Mouse (Mus musculus) intestine, postnatal 0 days (tissue): Measurements from ENCODE around the gene Stk32c. TPM values are rescaled to one million over a fixed set of nuclear protein-coding genes. Genes with fewer than 3 reads are reported as not detected.
A peak's percentile ranks its signal among the peaks of the same experiment; 100 is the strongest.

ENCODE experiments used
- ATAC-seq: fragments of 200-750 bp; cut with Nextera tagmentation; 2 replicates; pipeline ENCODE4 v1.8.0; 2017; ENCODE audit warnings: mild to moderate bottlenecking, moderate TSS enrichment, moderate library complexity
- H3K27ac ChIP-seq: fragments of 300-500 bp; sonication (generic); 2 replicates; pipeline ENCODE4 v1.5.1; 2014; ENCODE audit warnings: mild to moderate bottlenecking, low read depth, low read length, moderate library complexity
- H3K27me3 ChIP-seq: fragments of 300-500 bp; sonication (generic); replicated peaks from 2 replicates; pipeline ENCODE4 v1.6.1; 2014; ENCODE audit warnings: low read length, mixed read lengths; ENCODE audit not compliant: control insufficient read depth, insufficient read depth
- H3K36me3 ChIP-seq: fragments of 300-500 bp; sonication (generic); 2 replicates; pipeline ENCODE4 v1.6.1; 2014; ENCODE audit warnings: mild to moderate bottlenecking, moderate library complexity; ENCODE audit not compliant: control insufficient read depth, insufficient read depth
- H3K4me1 ChIP-seq: fragments of 300-500 bp; sonication (generic); replicated peaks from 2 replicates; pipeline ENCODE4 v1.6.1; 2014; ENCODE audit warnings: antibody characterized with exemption, low read length, mixed read lengths; ENCODE audit not compliant: control insufficient read depth, insufficient read depth
- H3K4me2 ChIP-seq: fragments of 300-500 bp; sonication (generic); replicated peaks from 2 replicates; pipeline ENCODE4 v1.6.1; 2014; ENCODE audit warnings: low read depth, mild to moderate bottlenecking, moderate library complexity
- H3K4me3 ChIP-seq: fragments of 300-500 bp; sonication (generic); 2 replicates; pipeline ENCODE4 v1.5.1; 2014; ENCODE audit warnings: low read depth, low read length
- H3K9ac ChIP-seq: fragments of 300-500 bp; sonication (generic); 2 replicates; pipeline ENCODE4 v1.6.1; 2014; ENCODE audit warnings: mild to moderate bottlenecking, low read depth, low read length
- H3K9me3 ChIP-seq: fragments of 300-500 bp; sonication (generic); 2 replicates; pipeline ENCODE4 v1.6.1; 2016; ENCODE audit warnings: mixed run types; ENCODE audit not compliant: control insufficient read depth
- CTCF ChIP-seq: sonication (generic); IDR thresholded peaks from 2 replicates; pipeline ENCODE4 v1.5.1; 2016; ENCODE audit warnings: low read depth, mild to moderate bottlenecking, control low read depth, antibody characterized with exemption, moderate library complexity
- WGBS: fragments of 180-500 bp; shearing (Covaris S2); extraction: QIAGEN DNeasy Blood & Tissue Kit; methylation state at CpG from one replicate; pipeline ENCODE4 v1.1.7; 2014; 5-methylcytosine and 5-hydroxymethylcytosine counted together
- polyA plus RNA-seq: library from polyadenylated mRNA; unstranded; fragments of >200 nt; fragmentation: Nextera tagmentation; extraction: Ambion mirVana; gene quantifications from 2 replicates; pipeline ENCODE4 v1.2.1, GENCODE M21; 2015

Stk32c gene
- polyA plus RNA-seq, 1 experiment from 2014 or later: 0.07 TPM

- Histone ChIP-seq H3K36me3 (peaks cover 24% of the 10 kb centered on the region), H3K9me3 (no peaks in the 10 kb centered on the region), H3K27me3 (no peaks in the 10 kb centered on the region), H3K4me3 (no peak overlapping the region), H3K9ac (no peak overlapping the region), H3K4me2 (peak overlapping the region; percentile 39), H3K4me1 (peaks cover 42% of the 10 kb centered on the region), H3K27ac (peak overlapping the region; percentile 88)
- WGBS: 9% methylated on average over 5 of the region's 5 CpGs
- TF ChIP-seq CTCF: no peak
- ATAC-seq: peak; percentile 37
Measured at GRCm38 (mm10) chr7:139251881-139252301, 38.8 kb upstream of the Stk32c start.

- no peak for TF ChIP-seq CTCF
- 19% methylated on average over 6 of the region's 7 CpGs for WGBS
- H3K9me3 ChIP-seq: no peaks in the 10 kb centered on the region
- H3K9ac ChIP-seq: peak overlapping the region; percentile 19
- no peak for ATAC-seq
- H3K27ac ChIP-seq: peak overlapping the region; percentile 88
- H3K27me3 ChIP-seq: no peaks in the 10 kb centered on the region
- peak overlapping the region; percentile 77 for H3K4me2 ChIP-seq
- H3K4me3 ChIP-seq: peak overlapping the region; percentile 83
- H3K4me1 ChIP-seq: peaks cover 48% of the 10 kb centered on the region
- H3K36me3 ChIP-seq: peaks cover 1% of the 10 kb centered on the region; the same call in 1 of the 2 replicates
Measured at GRCm38 (mm10) chr7:139249406-139250210, 36.5 kb upstream of the Stk32c start.

- 0 out of 2 replicates have a peak, but pooled peaks have one; percentile 5 for ATAC-seq
- 1% methylated on average over 45 of the region's 45 CpGs for WGBS
- H3K9me3 ChIP-seq: no peaks in the 10 kb centered on the region
- no peaks in the 10 kb centered on the region for H3K27me3 ChIP-seq
- H3K27ac ChIP-seq: peak overlapping the region; percentile 88
- H3K4me3 ChIP-seq: peak overlapping the region; percentile 83
- H3K4me1 ChIP-seq: peaks cover 48% of the 10 kb centered on the region
- H3K4me2 ChIP-seq: peak overlapping the region; percentile 77
- no peaks in the 10 kb centered on the region for H3K36me3 ChIP-seq
- TF ChIP-seq CTCF: no peak
- H3K9ac ChIP-seq: peak overlapping the region; percentile 89
Measured at GRCm38 (mm10) chr7:139248615-139249405, 35.7 kb upstream of the Stk32c start.

- no peaks in the 10 kb centered on the region for H3K36me3 ChIP-seq
- H3K4me1 ChIP-seq: peaks cover 41% of the 10 kb centered on the region
- TF ChIP-seq CTCF: peak; percentile 15; the same call in 1 of the 2 replicates
- H3K4me2 ChIP-seq: peak within 1 kb of the TSS; percentile 77
- peak within 1 kb of the TSS; percentile 88 for H3K27ac ChIP-seq
- no peaks in the 10 kb centered on the region for H3K9me3 ChIP-seq
- WGBS: under 1% methylated on average over 57 of the region's 72 CpGs
- H3K27me3 ChIP-seq: no peaks in the 10 kb centered on the region
- peak; percentile 78 for ATAC-seq
- peak within 1 kb of the TSS; percentile 83 for H3K4me3 ChIP-seq
- peak within 1 kb of the TSS; percentile 89 for H3K9ac ChIP-seq
Measured at GRCm38 (mm10) chr7:139247881-139248614, 34.9 kb upstream of the Stk32c start, which contains the start of gene Pwwp2b. Gene Pwwp2b (plus strand): TSS chr7:139248482.

- ATAC-seq: peak; percentile 54
- H3K4me1 ChIP-seq: peaks cover 35% of the 10 kb centered on the region
- H3K9me3 ChIP-seq: no peaks in the 10 kb centered on the region
- H3K27me3 ChIP-seq: no peaks in the 10 kb centered on the region
- H3K4me2 ChIP-seq: peak overlapping the region; percentile 77
- no peaks in the 10 kb centered on the region for H3K36me3 ChIP-seq
- H3K4me3 ChIP-seq: peak overlapping the region; percentile 83
- no peak for TF ChIP-seq CTCF
- peak overlapping the region; percentile 89 for H3K9ac ChIP-seq
- H3K27ac ChIP-seq: peak overlapping the region; percentile 88
- 14% methylated on average over 38 of the region's 38 CpGs for WGBS
Measured at GRCm38 (mm10) chr7:139246931-139247880, 34.1 kb upstream of the Stk32c start.
